Comparison of ENCODE assay signal across 18 mouse cellular contexts in the genomic region with DNA sequence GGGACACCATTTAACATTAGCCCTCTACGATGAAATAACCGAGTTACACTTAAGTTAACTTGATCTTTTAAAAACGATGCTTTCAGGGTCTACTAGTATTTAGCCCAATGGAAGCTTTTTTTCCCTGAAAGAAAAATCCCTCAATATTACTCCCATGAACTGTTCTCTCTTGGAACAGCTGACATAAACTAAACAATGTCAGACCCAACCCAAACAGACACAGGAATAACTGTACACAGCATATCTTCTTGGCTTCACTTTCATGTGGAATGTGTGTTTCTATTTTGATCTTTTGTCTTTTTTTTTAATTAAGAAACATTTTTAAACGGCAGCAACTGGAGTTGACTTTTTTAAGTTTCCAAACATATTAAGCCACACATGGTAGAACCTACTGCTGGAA. TPM values are rescaled to one million over a fixed set of nuclear protein-coding genes. Genes with fewer than 3 reads are reported as not detected.
DNase-seq lines count a peak whose midpoint lies in the region; ATAC-seq lines count a peak whose summit lies in the region.
"Had no signal": no experiment of that assay in that cellular context is flagged by ENCODE, and none has a peak within 500 bp of the region (broad histone marks: within the 10 kb centered on the region; RNA-seq: fewer than 3 reads in every experiment).

No protein-coding gene starts in this region.

- intact Hi-C loops in gastrocnemius, postnatal 36 days (cut with DNase I), result no loop called here

- no peaks in the 10 kb centered on the region for H3K27me3 ChIP-seq in liver, embryonic 12.5 days (replicated peaks)
- no peaks in the 10 kb centered on the region for H3K27me3 ChIP-seq in liver, embryonic 11.5 days (replicated peaks; ENCODE audit: control insufficient read depth, insufficient read depth, low read length)
- H3K27me3 ChIP-seq in liver, embryonic 16.5 days (ENCODE audit: control insufficient read depth, insufficient read depth, low read depth, low read length), result no peaks in the 10 kb centered on the region
- H3K27me3 ChIP-seq: embryonic facial prominence, embryonic 15.5 days; forebrain, embryonic 15.5 days; heart, embryonic 15.5 days; hindbrain, embryonic 13.5 days had no signal

- no peak for ATAC-seq in liver, embryonic 12.5 days
- no peak for ATAC-seq in liver, embryonic 11.5 days (replicated peaks; ENCODE audit: low FRiP score)
- ATAC-seq in liver, embryonic 16.5 days (ENCODE audit: low read depth), result no peak

- H3K9me3 ChIP-seq in liver, embryonic 12.5 days (replicated peaks), result no peaks in the 10 kb centered on the region
- no peaks in the 10 kb centered on the region for H3K9me3 ChIP-seq in liver, embryonic 11.5 days (ENCODE audit: control insufficient read depth, low read length)
- no peaks in the 10 kb centered on the region for H3K9me3 ChIP-seq in liver, embryonic 16.5 days (replicated peaks; ENCODE audit: control insufficient read depth, low read length)
- H3K9me3 ChIP-seq: embryonic facial prominence, embryonic 15.5 days; forebrain, embryonic 15.5 days; heart, embryonic 15.5 days; hindbrain, embryonic 13.5 days had no signal

- no peak for DNase-seq in liver, embryonic 11.5 days (ENCODE audit: low spot score)
- no peak for DNase-seq in Muller cell, postnatal 12 days (ENCODE audit: inconsistent ontology term)
- no peak for DNase-seq in heart, adult 8-10 months (ENCODE audit: low spot score)
- DNase-seq in gastrocnemius, postnatal 36 days, result no peak
- DNase-seq: adrenal gland, adult 2 months; adrenal gland, postnatal 25 days; cerebellum, adult 2 months; cerebellum, postnatal 14 days; embryo, embryonic 11 days; heart, adult 18-20 months; heart, postnatal 14 days had no signal

- WGBS in liver, embryonic 12.5 days (ENCODE audit: insufficient replicate concordance), result 82% methylated on average over 4 of the region's 4 CpGs
- 86% methylated on average over 4 of the region's 4 CpGs for WGBS in liver, embryonic 11.5 days
- 73% methylated on average over 4 of the region's 4 CpGs for WGBS in liver, embryonic 16.5 days (ENCODE audit: insufficient replicate concordance)

- H3K4me2 ChIP-seq in liver, embryonic 12.5 days, result peak overlapping the region; percentile 40; the same call in 1 of the 2 replicates
- no peak overlapping the region for H3K4me2 ChIP-seq in liver, embryonic 11.5 days
- H3K4me2 ChIP-seq in liver, embryonic 16.5 days (ENCODE audit: low read depth, low read length), result peak overlapping the region; percentile 19
- H3K4me2 ChIP-seq: embryonic facial prominence, embryonic 15.5 days; forebrain, embryonic 15.5 days; heart, embryonic 15.5 days; hindbrain, embryonic 13.5 days had no signal

- H3K4me1 ChIP-seq in liver, embryonic 12.5 days, result peaks cover 92% of the 10 kb centered on the region
- H3K4me1 ChIP-seq in liver, embryonic 11.5 days (replicated peaks; ENCODE audit: control insufficient read depth, insufficient read depth, low read length), result peaks cover 54% of the 10 kb centered on the region
- peaks cover 3% of the 10 kb centered on the region; the same call in 1 of the 2 replicates for H3K4me1 ChIP-seq in brown adipose tissue, adult 24 weeks (ENCODE audit: control insufficient read depth, insufficient read depth, insufficient read length, low read length)
- H3K4me1 ChIP-seq in liver, embryonic 16.5 days (ENCODE audit: control insufficient read depth, low read depth, low read length), result peaks cover 63% of the 10 kb centered on the region

- H3K4me3 ChIP-seq in liver, embryonic 12.5 days, result no peak overlapping the region
- H3K4me3 ChIP-seq in liver, embryonic 11.5 days (ENCODE audit: low read depth, low read length), result no peak overlapping the region
- H3K4me3 ChIP-seq in brown adipose tissue, adult 24 weeks (ENCODE audit: insufficient read depth, low read depth, low read length), result no peak overlapping the region
- H3K4me3 ChIP-seq in liver, embryonic 16.5 days (ENCODE audit: low read depth, low read length), result no peak overlapping the region
- H3K4me3 ChIP-seq: embryonic facial prominence, embryonic 15.5 days; forebrain, embryonic 15.5 days; heart, embryonic 15.5 days; hindbrain, embryonic 13.5 days had no signal

- H3K36me3 ChIP-seq in liver, embryonic 12.5 days, result peaks cover 33% of the 10 kb centered on the region
- H3K36me3 ChIP-seq in liver, embryonic 11.5 days (ENCODE audit: control insufficient read depth, insufficient read depth, low read length), result no peaks in the 10 kb centered on the region
- H3K36me3 ChIP-seq in liver, embryonic 16.5 days (ENCODE audit: control insufficient read depth, insufficient read depth), result no peaks in the 10 kb centered on the region
- H3K36me3 ChIP-seq: embryonic facial prominence, embryonic 15.5 days; forebrain, embryonic 15.5 days; heart, embryonic 15.5 days had no signal

- peak overlapping the region; percentile 44; the same call in 1 of the 2 replicates for H3K9ac ChIP-seq in liver, embryonic 12.5 days
- no peak overlapping the region for H3K9ac ChIP-seq in liver, embryonic 11.5 days (ENCODE audit: low read depth, low read length)
- H3K9ac ChIP-seq in liver, embryonic 16.5 days (ENCODE audit: low read depth, low read length), result 0 out of 2 replicates have a peak overlapping the region, but pooled peaks have one; percentile 9
- H3K9ac ChIP-seq: embryonic facial prominence, embryonic 15.5 days; forebrain, embryonic 15.5 days; heart, embryonic 15.5 days had no signal

- H3K27ac ChIP-seq in liver, embryonic 12.5 days, result peak overlapping the region; percentile 99
- no peak overlapping the region; the same call in 1 of the 2 replicates for H3K27ac ChIP-seq in liver, embryonic 11.5 days (ENCODE audit: low read depth, low read length)
- peak overlapping the region; percentile 88; the same call in 1 of the 2 replicates for H3K27ac ChIP-seq in brown adipose tissue, adult 24 weeks (replicated peaks; ENCODE audit: low read depth, low read length)
- H3K27ac ChIP-seq in liver, embryonic 16.5 days (ENCODE audit: low read length), result peak overlapping the region; percentile 90
- H3K27ac ChIP-seq: embryonic facial prominence, embryonic 15.5 days; forebrain, embryonic 15.5 days; heart, embryonic 15.5 days; hindbrain, embryonic 13.5 days had no signal

RNA-seq across cellular contexts. Expression of a gene that starts 8.2 kb away (rescaled TPM):
- polyA plus RNA-seq in liver, embryonic 12.5 days (2016; fragmentation: Nextera tagmentation; extraction: Ambion mirVana), result 137 and 141 TPM in 2 replicates
- polyA plus RNA-seq in liver, embryonic 11.5 days (2014; fragmentation: Nextera tagmentation; extraction: Ambion mirVana), result 103 and 123 TPM in 2 replicates
- polyA plus RNA-seq in brown adipose tissue, adult 24 weeks (2012; ENCODE audit: insufficient read depth, insufficient read length, missing spikeins), result 809 and 945 TPM in 2 replicates
- 51.1 and 53.8 TPM in 2 replicates for polyA plus RNA-seq in liver, embryonic 16.5 days (2015; fragmentation: Nextera tagmentation; extraction: Ambion mirVana)
- total RNA-seq in heart, adult 8-10 months (2022), result 1 to 10 TPM; 3.0 to 3.8 (median 3.4) TPM
- total RNA-seq in gastrocnemius, postnatal 36 days (2021), result 1 to 10 TPM; 1.7 to 1.9 TPM
